Comparison of ENCODE assay signal across 9 mouse cellular contexts in the genomic region with DNA sequence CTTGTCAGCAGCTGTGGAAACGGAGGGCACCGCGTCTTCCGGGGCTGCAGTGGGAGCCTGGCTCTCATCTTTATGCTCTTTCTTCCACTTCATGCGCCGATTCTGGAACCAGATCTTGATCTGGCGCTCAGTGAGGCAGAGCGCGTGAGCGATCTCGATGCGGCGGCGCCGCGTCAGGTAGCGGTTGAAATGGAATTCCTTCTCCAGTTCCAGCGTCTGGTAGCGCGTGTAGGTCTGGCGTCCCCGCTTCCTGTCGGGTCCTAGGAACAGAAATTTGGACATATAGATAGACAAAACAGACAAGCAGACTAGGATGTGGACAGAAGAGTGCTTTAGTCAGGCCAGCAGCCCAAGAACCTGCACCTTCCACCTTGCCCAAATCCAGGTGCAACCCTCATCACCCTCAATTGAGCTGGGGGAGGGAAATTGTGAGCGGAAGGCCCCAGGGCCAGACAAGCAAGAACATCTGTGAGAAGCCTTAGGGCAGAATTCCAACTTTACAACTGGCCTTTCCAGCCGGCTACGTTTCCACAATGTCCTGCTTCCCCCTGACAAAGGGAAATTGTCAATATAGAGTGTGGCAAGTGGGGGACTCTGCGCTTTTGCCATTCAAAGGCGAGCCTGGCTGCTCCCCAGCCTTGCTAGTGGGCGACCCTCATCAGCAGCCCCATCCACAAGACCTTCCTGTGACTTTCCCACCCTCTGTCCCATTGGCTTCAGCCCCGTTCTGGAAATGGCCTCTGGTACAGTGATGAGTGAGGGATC. TPM values are rescaled to one million over a fixed set of nuclear protein-coding genes. Genes with fewer than 3 reads are reported as not detected.
A peak's percentile ranks its signal among the peaks of the same experiment; 100 is the strongest.
DNase-seq lines count a peak whose midpoint lies in the region; ATAC-seq lines count a peak whose summit lies in the region.
"Had no signal": no experiment of that assay in that cellular context is flagged by ENCODE, and none has a peak within 500 bp of the region (broad histone marks: within the 10 kb centered on the region; RNA-seq: fewer than 3 reads in every experiment).

No protein-coding gene starts in this region.

- H3K27ac ChIP-seq in heart, embryonic 11.5 days (ENCODE audit: low read depth, low read length): no peak overlapping the region
- H3K27ac ChIP-seq in heart, embryonic 12.5 days (ENCODE audit: poor library complexity, severe bottlenecking): no peak overlapping the region
- H3K27ac ChIP-seq in liver, embryonic 12.5 days: no peak overlapping the region

- H3K36me3 ChIP-seq in heart, embryonic 11.5 days (ENCODE audit: control insufficient read depth, insufficient read depth, low read length): no peaks in the 10 kb centered on the region
- no peaks in the 10 kb centered on the region for H3K36me3 ChIP-seq in heart, embryonic 12.5 days
- H3K36me3 ChIP-seq in liver, embryonic 12.5 days: no peaks in the 10 kb centered on the region
- H3K36me3 ChIP-seq: G1E had no signal

- ATAC-seq in heart, embryonic 11.5 days (replicated peaks; ENCODE audit: insufficient number of reproducible peaks, low FRiP score, low TSS enrichment): no peak
- no peak for ATAC-seq in heart, embryonic 12.5 days (ENCODE audit: insufficient number of reproducible peaks, low FRiP score)
- no peak for ATAC-seq in liver, embryonic 12.5 days

- WGBS in heart, embryonic 11.5 days (ENCODE audit: insufficient replicate concordance): 2% methylated on average over 30 of the region's 30 CpGs
- WGBS in heart, embryonic 12.5 days: 2% methylated on average over 30 of the region's 30 CpGs
- WGBS in liver, embryonic 12.5 days (ENCODE audit: insufficient replicate concordance): 4% methylated on average over 30 of the region's 30 CpGs

- H3K4me3 ChIP-seq in heart, embryonic 11.5 days (ENCODE audit: low read depth, low read length): no peak overlapping the region
- no peak overlapping the region for H3K4me3 ChIP-seq in heart, embryonic 12.5 days
- no peak overlapping the region for H3K4me3 ChIP-seq in liver, embryonic 12.5 days

- H3K27me3 ChIP-seq in heart, embryonic 11.5 days (ENCODE audit: control insufficient read depth, insufficient read depth, low read length): peaks cover 100% of the 10 kb centered on the region
- H3K27me3 ChIP-seq in heart, embryonic 12.5 days (replicated peaks): peaks cover 98% of the 10 kb centered on the region
- peaks cover 100% of the 10 kb centered on the region for H3K27me3 ChIP-seq in liver, embryonic 12.5 days (replicated peaks)

- H3K4me1 ChIP-seq in heart, embryonic 11.5 days (ENCODE audit: control insufficient read depth, insufficient read depth, low read length): peaks cover 13% of the 10 kb centered on the region
- peaks cover 18% of the 10 kb centered on the region for H3K4me1 ChIP-seq in heart, embryonic 12.5 days (replicated peaks)
- H3K4me1 ChIP-seq in liver, embryonic 12.5 days: peaks cover 15% of the 10 kb centered on the region

- DNase-seq in R1 (ENCODE audit: low read depth, low spot score): peak; percentile 40
- peak; percentile 42 for DNase-seq in kidney, adult 11 months
- DNase-seq in frontal cortex, postnatal 10 days (ENCODE audit: low spot score in 2 of 2): no peak
- no peak for DNase-seq in ovary, postnatal 36 days (ENCODE audit: low spot score)
- no peak for DNase-seq in cerebellum, adult 18-20 months

- H3K9me3 ChIP-seq in heart, embryonic 11.5 days (replicated peaks; ENCODE audit: control insufficient read depth, low read length): no peaks in the 10 kb centered on the region
- no peaks in the 10 kb centered on the region for H3K9me3 ChIP-seq in heart, embryonic 12.5 days (replicated peaks)
- no peaks in the 10 kb centered on the region for H3K9me3 ChIP-seq in liver, embryonic 12.5 days (replicated peaks)

- H3K9ac ChIP-seq in heart, embryonic 11.5 days (ENCODE audit: low read depth, low read length): no peak overlapping the region
- H3K9ac ChIP-seq in heart, embryonic 12.5 days: no peak overlapping the region
- no peak overlapping the region for H3K9ac ChIP-seq in liver, embryonic 12.5 days

- peak overlapping the region; percentile 14; the same call in 1 of the 2 replicates for H3K4me2 ChIP-seq in heart, embryonic 11.5 days
- H3K4me2 ChIP-seq in heart, embryonic 12.5 days: no peak overlapping the region
- H3K4me2 ChIP-seq in liver, embryonic 12.5 days: peak overlapping the region; percentile 22; the same call in 1 of the 2 replicates

RNA-seq across cellular contexts. Expression of a gene that starts 2.8 kb away (rescaled TPM):
- not detected in 2 replicates for polyA plus RNA-seq in heart, embryonic 11.5 days (2014; fragmentation: Nextera tagmentation; extraction: Ambion mirVana)
- not detected in 2 replicates for polyA plus RNA-seq in heart, embryonic 12.5 days (2016; fragmentation: Nextera tagmentation; extraction: Ambion mirVana)
- polyA plus RNA-seq in liver, embryonic 12.5 days (2016; fragmentation: Nextera tagmentation; extraction: Ambion mirVana): not detected in 2 replicates
- polyA plus RNA-seq: G1E had no signal

RNA-seq across cellular contexts. Expression of a gene that starts 2.8 kb away (rescaled TPM):
- polyA plus RNA-seq in heart, embryonic 11.5 days (2014; fragmentation: Nextera tagmentation; extraction: Ambion mirVana): 1.5 and 2.2 TPM in 2 replicates
- 0.72 and 0.80 TPM in 2 replicates for polyA plus RNA-seq in heart, embryonic 12.5 days (2016; fragmentation: Nextera tagmentation; extraction: Ambion mirVana)
- polyA plus RNA-seq in liver, embryonic 12.5 days (2016; fragmentation: Nextera tagmentation; extraction: Ambion mirVana): 0.97 and 1.2 TPM in 2 replicates
- polyA plus RNA-seq: G1E had no signal

RNA-seq across cellular contexts. Expression of a gene that starts 5.7 kb away (rescaled TPM):
- 0.49 TPM in 2 replicates for polyA plus RNA-seq in heart, embryonic 11.5 days (2014; fragmentation: Nextera tagmentation; extraction: Ambion mirVana)
- polyA plus RNA-seq in heart, embryonic 12.5 days (2016; fragmentation: Nextera tagmentation; extraction: Ambion mirVana): 0.44 TPM in 1 of 2 replicates, not detected in the other
- polyA plus RNA-seq in liver, embryonic 12.5 days (2016; fragmentation: Nextera tagmentation; extraction: Ambion mirVana): 0.74 and 0.81 TPM in 2 replicates

RNA-seq across cellular contexts. Expression of a gene that starts 7.4 kb away (rescaled TPM):
- polyA plus RNA-seq in heart, embryonic 11.5 days (2014; fragmentation: Nextera tagmentation; extraction: Ambion mirVana): not detected in 2 replicates
- polyA plus RNA-seq in heart, embryonic 12.5 days (2016; fragmentation: Nextera tagmentation; extraction: Ambion mirVana): not detected in 2 replicates
- 0.14 and 0.20 TPM in 2 replicates for polyA plus RNA-seq in liver, embryonic 12.5 days (2016; fragmentation: Nextera tagmentation; extraction: Ambion mirVana)
- polyA plus RNA-seq: G1E had no signal

RNA-seq across cellular contexts. Expression of a gene that starts 11.6 kb away (rescaled TPM):
- polyA plus RNA-seq in heart, embryonic 11.5 days (2014; fragmentation: Nextera tagmentation; extraction: Ambion mirVana): 2.4 and 2.6 TPM in 2 replicates
- 0.96 and 1.7 TPM in 2 replicates for polyA plus RNA-seq in heart, embryonic 12.5 days (2016; fragmentation: Nextera tagmentation; extraction: Ambion mirVana)
- polyA plus RNA-seq in liver, embryonic 12.5 days (2016; fragmentation: Nextera tagmentation; extraction: Ambion mirVana): 2.1 and 3.1 TPM in 2 replicates
- polyA plus RNA-seq: G1E had no signal

Comparison
In these comparisons a context has a peak if more than half of its experiments do, and no peak if none do; other contexts are left out.
1. DNase-seq: peak in R1 (single experiment) and kidney, adult 11 months (single experiment); none in frontal cortex, postnatal 10 days (0 of 2), ovary, postnatal 36 days (single experiment) and cerebellum, adult 18-20 months (0 of 2).